Mouse (Mus musculus) hindbrain, embryonic 12.5 days (tissue): ENCODE results near the gene Zrsr2. TPM values are rescaled to one million over a fixed set of nuclear protein-coding genes. Genes with fewer than 3 reads are reported as not detected.

ENCODE experiments used
- polyA plus RNA-seq: library from polyadenylated mRNA; unstranded; fragments of >200 nt; fragmentation: Nextera tagmentation; extraction: Ambion mirVana; gene quantifications from 2 replicates; pipeline ENCODE4 v1.2.1, GENCODE M21; 2016

The Zrsr2 gene
- polyA plus RNA-seq, 1 experiment from 2014 or later, result 72.2 TPM

Other genes with a start within 250 kb of the Zrsr2 start
- gene Rnf138rt1, start 197.3 kb downstream of the Zrsr2 start, polyA plus RNA-seq, result 0.39 and 0.59 TPM in 2 replicates
- 51.9 and 58.5 TPM in 2 replicates for gene Ap1s2, start 49.6 kb downstream of the Zrsr2 start, polyA plus RNA-seq
- 0.27 TPM in 2 replicates for gene Car5b, start 69.3 kb upstream of the Zrsr2 start, polyA plus RNA-seq
- gene Siah1b, start 117.8 kb upstream of the Zrsr2 start, polyA plus RNA-seq, result 33.4 and 34.2 TPM in 2 replicates
- gene Cltrn, start 130.2 kb upstream of the Zrsr2 start, polyA plus RNA-seq, result 0.30 and 0.50 TPM in 2 replicates
- gene Ace2, start 180.7 kb upstream of the Zrsr2 start, polyA plus RNA-seq, result 0.13 and 0.19 TPM in 2 replicates